Comparison of ENCODE assay signal across 11 mouse cellular contexts in genomic region chr17:14302356-14302755, GRCm38 (mm10). TPM values are rescaled to one million over a fixed set of nuclear protein-coding genes. Genes with fewer than 3 reads are reported as not detected.
DNase-seq lines count a peak whose midpoint lies in the region; ATAC-seq lines count a peak whose summit lies in the region.
"Had no signal": no experiment of that assay in that cellular context is flagged by ENCODE, and none has a peak within 500 bp of the region (broad histone marks: within the 10 kb centered on the region; RNA-seq: fewer than 3 reads in every experiment).

No protein-coding gene starts in this region.

- WGBS in midbrain, embryonic 11.5 days, result 38% methylated on average over 6 of the region's 6 CpGs

- H3K27me3 ChIP-seq in midbrain, embryonic 11.5 days (ENCODE audit: control insufficient read depth, insufficient read depth, low read length), result no peaks in the 10 kb centered on the region

- no peak overlapping the region for H3K27ac ChIP-seq in midbrain, embryonic 11.5 days (ENCODE audit: low read depth, low read length)

- DNase-seq in kidney, postnatal 25 days, result peak; percentile 24 to 50
- no peak for DNase-seq in kidney, adult 8-10 months
- DNase-seq in 3T3-L1 (ENCODE audit: low read depth, low spot score) (peak; percentile 19), ES-CJ7 (ENCODE audit: low read depth, low spot score) (peak; percentile 68)
- DNase-seq in midbrain, embryonic 11.5 days (ENCODE audit: low spot score, missing footprints), result peak; percentile 85
- no peak for DNase-seq in cerebellum, adult 18-20 months
- DNase-seq in frontal cortex, postnatal 36 days (ENCODE audit: low spot score in 2 of 2), result no peak
- DNase-seq: heart, adult 11 months; heart, postnatal 36 days; lung, embryonic 14.5 days had no signal

- H3K4me3 ChIP-seq in midbrain, embryonic 11.5 days (ENCODE audit: low read depth, low read length), result no peak overlapping the region
- H3K4me3 ChIP-seq: myocyte had no signal

- H3K4me1 ChIP-seq in midbrain, embryonic 11.5 days (ENCODE audit: control insufficient read depth, insufficient read depth, low read length), result peaks cover 6% of the 10 kb centered on the region; the same call in 1 of the 2 replicates

- no peaks in the 10 kb centered on the region for H3K36me3 ChIP-seq in midbrain, embryonic 11.5 days (ENCODE audit: control insufficient read depth, insufficient read depth, low read length)

- ATAC-seq in midbrain, embryonic 11.5 days (ENCODE audit: low FRiP score), result peak; percentile 59

- no peaks in the 10 kb centered on the region for H3K9me3 ChIP-seq in midbrain, embryonic 11.5 days (ENCODE audit: control insufficient read depth, low read length)

- no peak overlapping the region for H3K4me2 ChIP-seq in midbrain, embryonic 11.5 days
- H3K4me2 ChIP-seq: lung, embryonic 14.5 days had no signal

- no peak overlapping the region for H3K9ac ChIP-seq in midbrain, embryonic 11.5 days (ENCODE audit: low read length)
- H3K9ac ChIP-seq: lung, embryonic 14.5 days had no signal

RNA-seq across cellular contexts. Expression of gene Smoc2, which starts 23.1 kb away (rescaled TPM):
- 7.0 and 11.1 TPM in 2 replicates for polyA plus RNA-seq in midbrain, embryonic 11.5 days (2014; fragmentation: Nextera tagmentation; extraction: Ambion mirVana)

Comparison
In these comparisons a context has a peak if more than half of its experiments do, and no peak if none do; other contexts are left out.
1. DNase-seq: peak in kidney, postnatal 25 days (2 of 2), 3T3-L1 (single experiment), ES-CJ7 (single experiment) and midbrain, embryonic 11.5 days (single experiment); none in kidney, adult 8-10 months (0 of 2), cerebellum, adult 18-20 months (0 of 2) and frontal cortex, postnatal 36 days (0 of 2).